Mouse (Mus musculus): ENCODE measurements at regions not wholly inside any gene's neighbourhood (a gene's known extent, or its start where the extent isn't known, plus 50 kb on each side); places are given as distances from the start of the nearest gene placed in this dataset.

DNA sequence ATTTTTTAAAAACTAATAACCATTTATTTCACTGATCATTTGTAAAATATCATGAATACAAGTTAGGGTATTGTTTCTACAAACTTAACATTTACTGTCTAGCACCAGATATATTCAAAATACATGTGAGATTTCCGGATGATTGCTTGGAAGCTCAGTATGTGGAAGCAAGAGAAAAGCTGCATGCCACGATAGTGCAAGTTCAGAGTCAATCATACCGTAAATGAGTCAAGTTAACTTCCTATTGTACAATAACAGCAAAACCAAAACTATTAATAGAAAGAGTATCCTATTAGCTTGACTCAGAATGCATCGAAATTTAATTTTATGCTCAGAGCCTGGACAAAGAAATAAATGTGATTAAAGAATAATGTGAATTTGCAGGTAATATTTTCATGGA is 1284.6 kb upstream of the Cited2 start:
- Histone ChIP-seq H3K36me3 (no peaks in the 10 kb centered on the region), H3K27ac (no peak overlapping the region), H3K27me3 (no peaks in the 10 kb centered on the region), H3K9ac (replicated peaks) (no peak overlapping the region), H3K4me1 (replicated peaks) (no peaks in the 10 kb centered on the region), H3K4me2 (no peak overlapping the region), H3K4me3 (replicated peaks) (no peak overlapping the region), H3K9me3 (no peaks in the 10 kb centered on the region)
- no peak for ATAC-seq (ENCODE audit: insufficient number of reproducible peaks, insufficient read depth, low FRiP score, low TSS enrichment, low read depth)
- WGBS = 87% methylated on average over 4 of the region's 4 CpGs

DNA sequence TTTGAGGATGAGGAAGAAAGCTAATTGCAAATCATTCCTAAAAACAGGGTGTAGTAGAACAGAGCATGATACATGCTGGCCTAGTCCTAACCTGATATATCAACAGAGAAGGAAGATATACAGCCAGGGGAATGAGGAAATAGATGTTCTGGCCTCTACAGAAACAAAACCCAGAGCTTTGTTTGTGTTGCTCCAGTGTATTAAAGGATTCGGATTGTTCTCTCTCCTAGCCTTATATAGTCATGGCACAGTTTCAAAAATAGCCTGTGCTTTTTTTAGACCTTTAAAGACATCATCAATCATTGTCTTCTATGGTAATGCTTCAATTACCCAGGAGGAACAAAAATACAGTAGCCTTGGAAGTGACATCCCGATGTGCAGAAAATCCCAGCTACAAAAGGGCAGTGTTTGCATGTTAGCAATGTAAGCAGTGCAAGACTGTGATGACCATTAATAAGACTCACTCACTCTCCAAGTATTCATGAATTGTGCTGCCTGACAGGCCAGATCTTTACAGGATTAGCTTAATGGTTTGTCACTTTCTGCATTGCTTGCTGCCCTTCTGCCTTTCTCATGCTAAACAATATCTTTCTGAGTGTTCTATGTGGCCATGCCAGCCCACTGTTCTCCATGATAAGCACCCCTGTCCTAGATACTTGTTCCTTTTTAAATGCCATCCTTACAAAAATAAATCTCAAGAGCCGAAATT is 1281.9 kb upstream of the Cited2 start:
- WGBS = 65% methylated on average over 3 of the region's 3 CpGs
- ATAC-seq (ENCODE audit: insufficient number of reproducible peaks, insufficient read depth, low FRiP score, low TSS enrichment, low read depth) = no peak
- H3K4me3 ChIP-seq (replicated peaks) = no peak overlapping the region

GRCm38 (mm10) chr10:16441661-16442072 is 1281.4 kb upstream of the Cited2 start:
- Histone ChIP-seq H3K9me3 (no peaks in the 10 kb centered on the region), H3K4me3 (replicated peaks) (no peak overlapping the region), H3K36me3 (no peaks in the 10 kb centered on the region), H3K27ac (no peak overlapping the region), H3K4me2 (no peak overlapping the region), H3K4me1 (replicated peaks) (no peaks in the 10 kb centered on the region), H3K9ac (replicated peaks) (no peak overlapping the region), H3K27me3 (no peaks in the 10 kb centered on the region)
- 81% methylated on average over 2 of the region's 2 CpGs for WGBS
- no peak for ATAC-seq (ENCODE audit: insufficient number of reproducible peaks, insufficient read depth, low FRiP score, low TSS enrichment, low read depth)

More for the DNA sequence above, 1281.9 kb upstream of the Cited2 start:
- no peak overlapping the region for H3K27ac ChIP-seq
- no peaks in the 10 kb centered on the region for H3K36me3 ChIP-seq
- no peaks in the 10 kb centered on the region for H3K4me1 ChIP-seq (replicated peaks)
- H3K4me2 ChIP-seq = no peak overlapping the region
- H3K9me3 ChIP-seq = no peaks in the 10 kb centered on the region
- no peaks in the 10 kb centered on the region for H3K27me3 ChIP-seq
- H3K9ac ChIP-seq (replicated peaks) = no peak overlapping the region

DNA sequence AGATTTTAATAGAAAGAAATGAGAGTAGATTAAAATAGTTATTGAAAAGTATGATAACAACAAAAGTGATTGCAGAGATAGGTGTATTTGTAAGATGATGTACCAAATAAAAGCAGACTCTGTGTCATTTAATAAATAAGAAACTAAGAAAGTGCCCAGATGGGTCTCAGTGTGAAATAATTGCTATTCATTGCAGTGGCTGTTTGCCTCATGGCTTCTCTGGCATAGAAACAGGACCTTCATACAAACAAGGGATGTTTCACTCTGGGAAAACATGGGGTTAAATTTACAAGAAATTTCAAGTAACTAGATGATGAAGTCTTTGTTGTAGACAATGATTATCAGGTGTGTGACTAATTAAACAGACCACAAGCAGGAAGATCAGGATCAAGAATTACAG is 1279.1 kb upstream of the Cited2 start:
- H3K9me3 ChIP-seq = no peaks in the 10 kb centered on the region
- H3K4me2 ChIP-seq = no peak overlapping the region
- no peak for ATAC-seq (ENCODE audit: insufficient number of reproducible peaks, insufficient read depth, low FRiP score, low TSS enrichment, low read depth)
- no peaks in the 10 kb centered on the region for H3K27me3 ChIP-seq
- no peaks in the 10 kb centered on the region for H3K36me3 ChIP-seq
- H3K4me1 ChIP-seq (replicated peaks) = no peaks in the 10 kb centered on the region
- H3K27ac ChIP-seq = no peak overlapping the region
- H3K9ac ChIP-seq (replicated peaks) = no peak overlapping the region
- H3K4me3 ChIP-seq (replicated peaks) = no peak overlapping the region

GRCm38 (mm10) chr10:16467935-16468334 is 1255.1 kb upstream of the Cited2 start:
- Histone ChIP-seq H3K4me2 (no peak overlapping the region), H3K27ac (no peak overlapping the region), H3K27me3 (no peaks in the 10 kb centered on the region), H3K9me3 (no peaks in the 10 kb centered on the region), H3K9ac (replicated peaks) (no peak overlapping the region), H3K4me3 (replicated peaks) (no peak overlapping the region), H3K36me3 (no peaks in the 10 kb centered on the region), H3K4me1 (replicated peaks) (peaks cover 6% of the 10 kb centered on the region)
- no peak for ATAC-seq (ENCODE audit: insufficient number of reproducible peaks, insufficient read depth, low FRiP score, low TSS enrichment, low read depth)
- WGBS = 74% methylated on average over 3 of the region's 3 CpGs

GRCm38 (mm10) chr10:16469711-16470110 is 1253.3 kb upstream of the Cited2 start:
- H3K4me2 ChIP-seq = no peak overlapping the region
- no peak for ATAC-seq (ENCODE audit: insufficient number of reproducible peaks, insufficient read depth, low FRiP score, low TSS enrichment, low read depth)
- 42% methylated on average over 1 of the region's 1 CpGs for WGBS

DNA sequence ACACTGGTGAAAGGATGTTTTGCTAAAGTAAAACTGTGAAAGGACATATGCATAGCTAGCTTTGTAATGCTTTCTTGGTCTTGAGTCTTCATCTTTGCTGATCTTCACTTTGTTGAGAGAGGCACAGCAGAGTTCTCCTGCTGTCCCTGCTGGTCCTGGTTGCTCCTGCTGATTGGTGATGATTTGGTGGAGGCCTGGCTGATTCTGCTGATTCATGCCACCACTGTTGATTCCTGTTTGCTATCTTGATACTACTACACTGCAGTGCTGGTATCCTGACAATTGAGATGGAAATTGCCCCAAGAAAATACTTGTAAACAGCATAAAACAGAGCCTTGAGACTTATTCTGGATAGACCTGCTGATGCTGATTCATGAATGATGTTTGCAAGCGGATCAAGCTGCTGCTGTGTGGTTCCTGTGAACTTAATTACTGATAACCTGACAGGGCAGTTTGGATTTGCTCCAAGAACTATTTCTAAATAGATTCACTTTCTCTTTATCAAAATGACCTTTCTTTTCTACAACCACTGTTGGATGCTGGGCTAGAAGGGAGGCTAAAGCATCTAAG is 1249.0 kb upstream of the Cited2 start:
- H3K36me3 ChIP-seq = no peaks in the 10 kb centered on the region
- ATAC-seq (ENCODE audit: insufficient number of reproducible peaks, insufficient read depth, low FRiP score, low TSS enrichment, low read depth) = no peak
- H3K9me3 ChIP-seq = no peaks in the 10 kb centered on the region
- no peak overlapping the region for H3K27ac ChIP-seq
- WGBS = 68% methylated on average over 1 of the region's 1 CpGs
- H3K27me3 ChIP-seq = no peaks in the 10 kb centered on the region
- no peaks in the 10 kb centered on the region for H3K4me1 ChIP-seq (replicated peaks)
- H3K9ac ChIP-seq (replicated peaks) = no peak overlapping the region
- no peak overlapping the region for H3K4me3 ChIP-seq (replicated peaks)
- no peak overlapping the region for H3K4me2 ChIP-seq

More at GRCm38 (mm10) chr10:16469711-16470110, 1253.3 kb upstream of the Cited2 start:
- no peak overlapping the region for H3K9ac ChIP-seq (replicated peaks)
- H3K36me3 ChIP-seq = no peaks in the 10 kb centered on the region
- H3K4me3 ChIP-seq (replicated peaks) = no peak overlapping the region
- H3K27ac ChIP-seq = no peak overlapping the region
- H3K27me3 ChIP-seq = no peaks in the 10 kb centered on the region
- peaks cover 6% of the 10 kb centered on the region for H3K4me1 ChIP-seq (replicated peaks)
- H3K9me3 ChIP-seq = no peaks in the 10 kb centered on the region

- H3K4me2 ChIP-seq = no peak overlapping the region
- WGBS = 86% methylated on average over 1 of the region's 1 CpGs
- H3K9me3 ChIP-seq = no peaks in the 10 kb centered on the region
- no peaks in the 10 kb centered on the region for H3K36me3 ChIP-seq
- no peak for ATAC-seq (ENCODE audit: insufficient number of reproducible peaks, insufficient read depth, low FRiP score, low TSS enrichment, low read depth)
- no peaks in the 10 kb centered on the region for H3K27me3 ChIP-seq
- H3K4me3 ChIP-seq (replicated peaks) = no peak overlapping the region
- no peak overlapping the region for H3K9ac ChIP-seq (replicated peaks)
- no peaks in the 10 kb centered on the region for H3K4me1 ChIP-seq (replicated peaks)
- H3K27ac ChIP-seq = no peak overlapping the region
These were observed 1224.4 kb upstream of the Cited2 start for GRCm38 (mm10) chr10:16498580-16498979.

GRCm38 (mm10) chr10:16507681-16508080 is 1215.3 kb upstream of the Cited2 start:
- WGBS = 86% methylated on average over 2 of the region's 2 CpGs
- H3K36me3 ChIP-seq = no peaks in the 10 kb centered on the region
- no peak overlapping the region for H3K4me3 ChIP-seq (replicated peaks)
- H3K27me3 ChIP-seq = no peaks in the 10 kb centered on the region
- no peaks in the 10 kb centered on the region for H3K4me1 ChIP-seq (replicated peaks)
- no peak overlapping the region for H3K27ac ChIP-seq
- H3K4me2 ChIP-seq = no peak overlapping the region
- ATAC-seq (ENCODE audit: insufficient number of reproducible peaks, insufficient read depth, low FRiP score, low TSS enrichment, low read depth) = no peak
- H3K9ac ChIP-seq (replicated peaks) = no peak overlapping the region
- H3K9me3 ChIP-seq = no peaks in the 10 kb centered on the region

- H3K9me3 ChIP-seq = no peaks in the 10 kb centered on the region
- H3K27me3 ChIP-seq = no peaks in the 10 kb centered on the region
- H3K9ac ChIP-seq (replicated peaks) = no peak overlapping the region
- no peak overlapping the region for H3K4me2 ChIP-seq
- 41% methylated on average over 6 of the region's 6 CpGs for WGBS
- ATAC-seq (ENCODE audit: insufficient number of reproducible peaks, insufficient read depth, low FRiP score, low TSS enrichment, low read depth) = no peak
- H3K4me1 ChIP-seq (replicated peaks) = no peaks in the 10 kb centered on the region
- no peaks in the 10 kb centered on the region for H3K36me3 ChIP-seq
- no peak overlapping the region for H3K4me3 ChIP-seq (replicated peaks)
- H3K27ac ChIP-seq = no peak overlapping the region
These were observed 1214.9 kb upstream of the Cited2 start for GRCm38 (mm10) chr10:16508161-16508560.

- ATAC-seq (ENCODE audit: insufficient number of reproducible peaks, insufficient read depth, low FRiP score, low TSS enrichment, low read depth) = no peak
- Histone ChIP-seq H3K36me3 (no peaks in the 10 kb centered on the region), H3K27ac (no peak overlapping the region), H3K4me1 (replicated peaks) (no peaks in the 10 kb centered on the region), H3K4me3 (replicated peaks) (no peak overlapping the region), H3K4me2 (no peak overlapping the region), H3K9ac (replicated peaks) (no peak overlapping the region), H3K9me3 (no peaks in the 10 kb centered on the region), H3K27me3 (no peaks in the 10 kb centered on the region)
- 71% methylated on average over 2 of the region's 2 CpGs for WGBS
These were observed 1208.4 kb upstream of the Cited2 start for GRCm38 (mm10) chr10:16514656-16515055.

DNA sequence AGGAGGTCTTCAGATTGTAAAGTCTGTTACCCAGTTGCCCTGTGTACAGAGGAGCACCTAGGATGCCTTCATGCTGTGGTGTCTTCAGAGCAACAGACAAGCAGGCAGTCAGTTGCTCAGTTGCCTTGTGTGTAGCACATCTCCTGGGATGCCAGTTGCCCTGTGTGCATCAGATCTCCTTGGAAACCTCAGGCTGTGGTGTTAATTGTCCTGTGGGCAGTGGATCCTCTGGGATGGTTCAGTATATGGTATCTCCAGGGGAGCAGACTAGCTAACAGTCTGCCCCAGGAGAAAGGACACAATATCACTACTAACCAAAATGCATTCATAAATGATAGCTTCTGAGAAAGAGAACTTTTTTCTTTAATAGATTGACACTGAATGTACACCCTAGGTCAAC is 1201.1 kb upstream of the Cited2 start:
- H3K9me3 ChIP-seq = no peaks in the 10 kb centered on the region
- no peaks in the 10 kb centered on the region for H3K27me3 ChIP-seq
- H3K36me3 ChIP-seq = no peaks in the 10 kb centered on the region
- ATAC-seq (ENCODE audit: insufficient number of reproducible peaks, insufficient read depth, low FRiP score, low TSS enrichment, low read depth) = no peak
- H3K4me3 ChIP-seq (replicated peaks) = no peak overlapping the region
- no peak overlapping the region for H3K4me2 ChIP-seq
- H3K4me1 ChIP-seq (replicated peaks) = no peaks in the 10 kb centered on the region
- no peak overlapping the region for H3K9ac ChIP-seq (replicated peaks)
- no peak overlapping the region for H3K27ac ChIP-seq

All from limb, embryonic 12.5 days (tissue).